Mouse (Mus musculus): ENCODE data around the gene Cog6.

- no peak for TF ChIP-seq POLR2A (IDR thresholded peaks at IDR 0.05; ENCODE audit: extremely low read depth, insufficient read depth, low read length)
- 0 out of 2 replicates have a peak, but pooled peaks have one; percentile 2 for TF ChIP-seq CTCF (IDR thresholded peaks at IDR 0.05; ENCODE audit: extremely low read depth, insufficient read depth, low read length)
Measured at GRCm38 (mm10) chr3:52961661-52962060, 55.4 kb downstream of the Cog6 start.

All from cortical plate, adult 2 months (tissue).